Mouse (Mus musculus) Patski (cell line): ENCODE measurements around the gene Tlnrd1. TPM values are rescaled to one million over a fixed set of nuclear protein-coding genes. Genes with fewer than 3 reads are reported as not detected.

Experiments used
- ATAC-seq: fragments of 100-300 bp; one replicate; pipeline ENCODE4 v1.8.0; 2021
- CTCF ChIA-PET: fragments of 350-600 bp; sonication (Branson Sonifier 250); formaldehyde crosslinking; loops from one replicate; lab custom pipeline; 2022; ENCODE audit warnings: inconsistent platforms; lab: Charles Lee
- POLR2A ChIA-PET: fragments of 350-600 bp; sonication (Branson Sonifier 250); formaldehyde crosslinking; loops from one replicate; lab custom pipeline; 2022; ENCODE audit warnings: antibody characterized with exemption, inconsistent platforms; lab: Charles Lee
- DNase-seq: peaks from one replicate; pipeline ENCODE4 v3.0.0-alpha.2; 2011; ENCODE audit warnings: low read depth, low spot score
- H3K27me3 ChIP-seq: fragments of 371-371 bp; one replicate; pipeline ENCODE4 v1.5.1; 2021
- CTCF ChIP-seq: fragments of 100-300 bp; IDR thresholded peaks from one replicate; pipeline ENCODE4 v1.5.1; 2021
- in situ Hi-C: fragments of 300-500 bp; cut with MboI; formaldehyde crosslinking; loops from 3 replicates; pipeline ENCODE4 v1.11.1; 2018; ENCODE audit warnings: low pct_unique_long_range_greater_than_20kb, mixed read lengths
- polyA plus RNA-seq: library from polyadenylated mRNA; unstranded; gene quantifications from one replicate; pipeline ENCODE4 v1.2.3, GENCODE M21; 2021

Gene Tlnrd1
- polyA plus RNA-seq, 1 experiment from 2014 or later: 15.6 TPM

- POLR2A ChIA-PET: no interaction called here
- ATAC-seq (no peak), DNase-seq (no peak)
- in situ Hi-C loops: loop anchor here (10.0 kb wide), 2 partner anchors 211 to 321 kb away; no protein-coding TSS in a partner anchor
- no peaks in the 10 kb centered on the region for H3K27me3 ChIP-seq
- CTCF ChIA-PET: no interaction called here
- TF ChIP-seq CTCF: no peak
Measured at GRCm38 (mm10) chr7:83885835-83886234, 1.7 kb upstream of the Tlnrd1 start.

DNA sequence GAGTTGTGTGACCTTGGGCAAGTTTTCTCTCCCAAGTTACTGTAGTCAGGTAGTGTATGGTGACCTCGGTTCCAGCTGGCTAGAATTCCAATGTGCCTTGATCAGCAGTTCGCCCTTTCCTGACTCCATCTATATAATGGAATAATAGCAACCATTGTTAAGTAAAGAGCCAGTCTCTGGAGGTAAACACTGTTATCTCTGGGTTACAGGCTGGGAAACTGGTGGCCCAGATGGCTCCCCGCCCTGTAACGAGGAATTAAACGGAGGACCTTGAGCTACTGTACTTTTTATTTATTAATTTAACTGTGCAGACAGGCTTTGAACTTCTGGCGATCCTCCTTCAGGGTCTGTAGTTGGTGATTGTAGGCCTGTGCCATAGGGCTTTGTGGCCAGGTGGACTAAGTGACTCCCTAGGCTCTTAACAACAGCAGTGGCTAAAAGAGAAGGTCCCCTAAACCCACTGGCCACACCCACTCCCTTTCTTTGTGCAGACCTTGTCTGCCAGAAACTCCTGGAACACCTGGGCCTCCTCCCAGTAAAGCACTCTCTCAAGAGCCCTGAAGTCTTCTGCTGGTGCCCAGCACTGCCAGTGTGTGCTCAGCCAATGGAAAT lies 922 bp upstream of the Tlnrd1 start:
- ChIA-PET POLR2A (interaction anchor here (1.0 kb wide), 1 partner anchor 12 kb away, joined by 3 read pairs; no protein-coding TSS in a partner anchor), CTCF (no interaction called here)
- no peaks in the 10 kb centered on the region for H3K27me3 ChIP-seq
- ATAC-seq (no peak), DNase-seq (no peak)
- TF ChIP-seq CTCF: no peak
- in situ Hi-C loops: loop anchor here (10.0 kb wide), 2 partner anchors 210 to 320 kb away; no protein-coding TSS in a partner anchor

GRCm38 (mm10) chr7:83883276-83884020 lies 657 bp downstream of the Tlnrd1 start:
- ATAC-seq: peak; percentile 81
- no peak for DNase-seq
- TF ChIP-seq CTCF: no peak
- POLR2A ChIA-PET: interaction anchor here (0.6 kb wide), 1 partner anchor 268 kb away, joined by 3 read pairs; no protein-coding TSS in a partner anchor
- CTCF ChIA-PET: interaction anchor here (1.0 kb wide), 1 partner anchor 188 kb away, joined by 3 read pairs; no protein-coding TSS in a partner anchor
- no peaks in the 10 kb centered on the region for H3K27me3 ChIP-seq
- in situ Hi-C loops: loop anchor here (10.0 kb wide), 2 partner anchors 209 to 319 kb away; no protein-coding TSS in a partner anchor

- in situ Hi-C loops: loop anchor here (10.0 kb wide), 2 partner anchors 208 to 318 kb away; no protein-coding TSS in a partner anchor
Measured at GRCm38 (mm10) chr7:83882633-83883275, 1.4 kb downstream of the Tlnrd1 start.

DNA sequence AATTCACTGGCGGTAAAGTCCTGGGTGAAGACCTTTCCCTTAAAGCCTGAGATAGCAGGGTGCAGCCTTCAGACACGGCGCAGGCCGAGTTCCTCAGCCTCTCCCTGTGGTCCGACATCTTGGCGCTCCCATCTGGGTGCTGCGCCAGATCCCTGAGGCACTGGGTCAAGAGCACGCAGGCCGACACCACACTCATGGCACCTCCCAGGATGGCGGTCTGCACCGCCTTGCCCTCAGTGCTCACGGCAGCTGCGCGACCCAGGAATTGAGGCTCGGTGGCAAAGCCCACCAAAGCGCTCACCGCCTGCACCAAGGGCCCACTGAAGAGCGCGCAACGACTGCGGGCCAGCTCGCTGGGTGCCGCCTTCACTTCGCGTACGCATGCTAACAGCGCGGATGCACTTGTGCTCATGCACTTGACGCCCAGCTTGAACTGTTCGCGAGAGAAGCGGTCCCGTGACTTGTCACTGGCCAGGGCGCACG lies 1.9 kb downstream of the Tlnrd1 start:
- no peak for TF ChIP-seq CTCF
- in situ Hi-C loops: loop anchor here (10.0 kb wide), 2 partner anchors 207 to 317 kb away; no protein-coding TSS in a partner anchor
- ATAC-seq (no peak), DNase-seq (no peak)
- H3K27me3 ChIP-seq: no peaks in the 10 kb centered on the region
- ChIA-PET POLR2A (no interaction called here), CTCF (interaction anchor here (1.0 kb wide), 1 partner anchor 186 kb away, joined by 3 read pairs; no protein-coding TSS in a partner anchor)

More at GRCm38 (mm10) chr7:83882633-83883275, 1.4 kb downstream of the Tlnrd1 start:
- no peaks in the 10 kb centered on the region for H3K27me3 ChIP-seq
- POLR2A ChIA-PET: no interaction called here
- TF ChIP-seq CTCF: no peak
- CTCF ChIA-PET: interaction anchor here (1.0 kb wide), 1 partner anchor 187 kb away, joined by 3 read pairs; no protein-coding TSS in a partner anchor
- ATAC-seq: peak; percentile 36
- no peak for DNase-seq

DNA sequence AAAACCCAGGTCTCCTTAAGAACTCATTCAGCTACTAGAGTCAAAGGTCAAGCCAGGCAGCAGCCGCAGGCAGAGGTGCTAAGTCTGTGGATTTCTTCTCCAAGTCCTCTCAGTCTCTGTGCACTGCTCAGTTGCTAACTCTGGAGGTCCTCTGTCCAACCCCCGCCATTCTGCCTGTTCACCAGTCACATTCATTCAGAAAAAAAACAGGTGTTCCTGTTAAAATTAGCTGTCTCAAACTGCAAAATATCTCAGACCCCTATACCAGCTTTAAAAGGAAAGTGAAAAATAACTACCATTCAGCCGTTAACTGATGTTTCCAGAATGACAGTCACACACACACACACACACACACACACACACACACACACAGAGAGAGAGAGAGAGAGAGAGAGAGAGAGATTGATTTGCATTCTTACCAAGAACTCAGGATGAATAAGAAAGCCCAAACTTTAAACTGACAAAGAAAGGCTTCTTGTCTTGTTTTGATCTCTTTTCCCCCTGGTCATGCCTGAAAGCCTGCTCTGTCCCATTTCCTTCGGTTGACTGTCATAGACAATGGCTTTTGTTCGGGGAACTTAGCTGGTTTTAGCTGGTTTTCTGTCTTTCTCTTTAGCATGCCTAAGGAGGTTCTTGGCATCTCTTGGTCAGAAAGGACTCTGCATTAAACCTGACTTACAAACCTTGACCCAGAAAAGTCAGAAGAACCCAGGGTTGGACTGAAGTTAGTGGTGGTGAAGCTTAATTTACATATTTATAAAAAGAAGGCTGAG lies 5.2 kb downstream of the Tlnrd1 start:
- in situ Hi-C loops: no loop called here
- no peak for TF ChIP-seq CTCF
- DNase-seq (no peak), ATAC-seq (no peak)
- H3K27me3 ChIP-seq: no peaks in the 10 kb centered on the region
- POLR2A ChIA-PET: interaction anchor here (0.6 to 1.0 kb wide), 2 partner anchors 29 to 439 kb away, joined by 4 read pairs; no protein-coding TSS in a partner anchor
- CTCF ChIA-PET: interaction anchor here (1.3 kb wide), 1 partner anchor 11 kb away, joined by 3 read pairs; no protein-coding TSS in a partner anchor

DNA sequence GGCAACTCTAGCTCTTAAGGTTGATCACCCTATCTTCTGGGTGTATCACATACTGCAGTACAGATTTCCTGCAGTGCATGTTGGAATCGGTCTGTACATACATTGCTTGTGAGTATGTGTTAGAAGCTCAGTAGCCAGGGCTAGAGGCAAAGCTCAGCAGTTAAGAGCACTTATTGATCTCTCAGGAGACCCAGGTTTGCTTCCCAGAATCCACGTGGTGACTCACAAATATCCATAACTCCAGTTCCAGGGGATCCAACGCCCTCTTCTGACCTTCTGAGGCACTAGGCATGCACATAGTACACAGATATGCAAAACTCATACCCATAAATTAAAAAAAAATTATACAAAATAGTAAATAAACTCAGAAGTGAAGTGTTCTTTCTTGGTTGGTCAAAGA lies 7.0 kb downstream of the Tlnrd1 start:
- POLR2A ChIA-PET: no interaction called here
- DNase-seq (no peak), ATAC-seq (no peak)
- no peaks in the 10 kb centered on the region for H3K27me3 ChIP-seq
- no peak for TF ChIP-seq CTCF
- in situ Hi-C loops: no loop called here
- CTCF ChIA-PET: no interaction called here

DNA sequence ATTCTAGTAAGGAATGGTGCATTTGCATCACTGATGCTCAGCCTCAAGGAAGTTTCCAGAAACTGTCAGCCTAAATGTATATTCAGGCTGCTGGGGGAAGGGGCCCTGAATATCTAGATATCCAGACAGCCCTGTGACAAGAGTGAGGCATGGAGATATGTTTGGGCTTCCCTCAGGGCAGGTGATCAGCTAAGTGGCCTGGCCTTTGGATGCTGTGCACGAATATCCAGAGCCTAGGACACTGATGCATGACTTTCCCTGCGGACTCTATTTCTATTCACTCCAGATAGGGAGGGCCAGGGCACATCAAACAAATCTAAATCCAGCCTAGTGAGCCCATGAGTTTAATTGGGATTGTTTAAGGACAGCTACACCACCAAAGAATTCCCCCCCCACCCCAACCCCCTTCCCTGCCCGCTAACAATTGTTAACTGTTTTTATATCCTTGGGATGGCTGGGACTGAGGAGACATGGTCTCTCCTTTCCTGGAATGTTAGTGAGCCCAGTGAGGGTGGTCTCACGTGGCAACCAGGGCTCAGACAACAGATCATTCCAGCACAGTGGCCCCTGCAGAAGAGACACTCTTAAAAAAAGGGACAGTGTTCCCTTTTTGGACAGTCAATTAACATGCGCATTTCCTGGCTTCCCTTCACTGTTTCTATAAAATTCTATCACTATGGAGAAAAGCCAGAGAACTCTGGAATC lies 14.1 kb downstream of the Tlnrd1 start:
- ChIA-PET CTCF (no interaction called here), POLR2A (no interaction called here)
- in situ Hi-C loops: no loop called here
- no peak for TF ChIP-seq CTCF
- DNase-seq (no peak), ATAC-seq (no peak)
- no peaks in the 10 kb centered on the region for H3K27me3 ChIP-seq

DNA sequence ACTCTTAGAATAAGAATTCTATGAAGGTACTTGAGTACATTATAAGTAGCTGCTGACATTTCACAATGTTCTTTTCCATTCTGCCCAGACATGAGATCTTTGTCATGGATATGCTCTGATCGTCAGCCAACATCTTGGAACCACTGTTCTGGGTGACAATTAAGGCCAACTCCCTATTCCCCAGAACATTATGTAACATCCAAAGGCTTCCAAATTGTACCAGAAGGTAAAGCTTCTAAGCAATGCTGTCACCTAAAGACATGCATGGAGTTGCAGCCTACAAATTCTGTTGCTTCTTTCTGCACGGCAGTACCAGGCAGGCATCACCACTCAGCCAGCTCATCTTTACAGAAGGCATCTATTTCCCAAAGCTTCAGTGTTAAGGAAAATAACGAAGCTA lies 15.9 kb downstream of the Tlnrd1 start:
- CTCF ChIA-PET: interaction anchor here (1.1 kb wide), 2 partner anchors 10 to 12 kb away, joined by 3 read pairs; no protein-coding TSS in a partner anchor
- in situ Hi-C loops: no loop called here
- no peak for DNase-seq
- no peaks in the 10 kb centered on the region for H3K27me3 ChIP-seq
- TF ChIP-seq CTCF: no peak
- POLR2A ChIA-PET: no interaction called here
- no peak for ATAC-seq
